Mouse (Mus musculus) adrenal gland, postnatal 10 days (tissue): ENCODE results near the gene Olfr613. TPM values are rescaled to one million over a fixed set of nuclear protein-coding genes. Genes with fewer than 3 reads are reported as not detected.
"Not testable (repeated sequence)": the region's sequence is repeated elsewhere in the genome, so short reads cannot be mapped to it uniquely, and the experiment has no call there.

Experiments used
- DNase-seq: peaks from one replicate; pipeline ENCODE4 v3.0.0; 2021; ENCODE audit warnings: mixed read lengths
- long read RNA-seq, 2 experiments: library from polyadenylated mRNA; stranded (forward); transcript quantifications; one replicate each; pipeline ENCODE4 v2.0.0; 2021
- microRNA-seq: library from miRNA; unstranded; fragments of <30 nt; microRNA quantifications from one replicate; pipeline ENCODE4 v1.2.0, GENCODE M21; 2021
- total RNA-seq, 2 experiments: library from RNA; stranded (reverse); gene quantifications; 2 replicates each; pipeline ENCODE4 v1.2.3; 2021

The Olfr613 gene
- not detected for total RNA-seq
- long read RNA-seq, experiment 1, result 0 reads
- long read RNA-seq, experiment 2, result 0 reads

DNA sequence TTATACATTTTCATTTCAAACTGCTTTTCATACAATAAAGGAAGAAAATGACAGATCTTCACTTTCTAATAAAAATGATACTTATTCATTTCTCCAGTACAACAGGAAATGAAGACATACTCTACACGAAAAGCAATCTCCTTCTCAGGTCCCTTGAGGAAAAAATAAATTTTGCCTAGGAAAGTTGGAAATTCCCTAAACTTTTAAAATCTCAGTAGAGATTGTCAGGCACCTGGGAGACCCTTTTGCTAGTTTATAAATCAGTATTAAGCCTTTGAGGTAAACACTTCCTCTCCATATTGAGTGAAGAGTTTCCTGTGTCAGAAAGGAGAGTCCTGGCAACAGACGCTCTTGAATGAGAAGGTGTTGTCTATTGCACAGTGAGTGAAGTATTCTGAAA is at the start of gene Olfr613:
TSS of gene Olfr613 (plus strand) at position 301 of the 400 bp plus-strand sequence.
- no peak for DNase-seq

DNA sequence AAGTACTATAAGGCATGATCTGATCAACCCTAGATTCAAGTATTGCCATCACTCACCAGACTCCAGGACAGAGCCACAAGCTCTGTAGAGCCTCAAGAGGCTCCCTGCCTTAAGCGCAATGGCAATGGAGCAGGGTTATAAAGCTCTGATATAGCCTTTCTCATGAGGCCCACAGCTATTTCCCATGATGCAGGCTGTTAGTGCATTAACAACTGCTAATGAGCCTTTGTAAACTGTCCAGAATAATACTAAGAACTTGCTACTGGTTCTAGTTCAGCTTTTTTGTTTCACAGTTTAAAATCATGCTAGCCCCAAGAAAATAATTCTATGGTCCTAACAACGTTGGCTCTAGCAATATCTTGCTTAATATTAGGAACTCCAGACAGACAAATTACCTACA is 35.9 kb upstream of the Olfr613 start, which contains the start of gene Olfr610:
TSS of gene Olfr610 (minus strand) at position 101 of the 400 bp plus-strand sequence.
- no peak for DNase-seq

DNA sequence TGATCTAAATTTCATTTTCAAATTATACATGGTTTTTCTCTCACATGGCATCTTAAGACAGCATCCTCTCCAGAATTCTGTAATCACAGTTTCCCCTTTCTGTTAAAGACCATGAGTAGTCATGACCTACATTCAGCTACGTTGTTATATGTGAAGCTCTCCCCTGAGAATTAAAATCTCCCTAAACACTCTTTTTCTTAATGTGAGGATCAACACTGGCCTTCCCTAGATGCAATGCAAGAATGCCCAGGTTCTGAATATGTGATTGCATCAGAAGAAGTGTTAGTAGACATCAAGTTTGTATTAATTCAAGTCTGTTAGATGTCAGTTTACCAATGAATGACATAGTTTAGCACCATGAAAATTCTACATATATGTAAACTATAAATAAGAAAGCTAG is 27.1 kb upstream of the Olfr613 start, which contains the start of gene Olfr611:
TSS of gene Olfr611 (minus strand) at position 101 of the 400 bp plus-strand sequence.
- DNase-seq, result not testable (repeated sequence)

DNA sequence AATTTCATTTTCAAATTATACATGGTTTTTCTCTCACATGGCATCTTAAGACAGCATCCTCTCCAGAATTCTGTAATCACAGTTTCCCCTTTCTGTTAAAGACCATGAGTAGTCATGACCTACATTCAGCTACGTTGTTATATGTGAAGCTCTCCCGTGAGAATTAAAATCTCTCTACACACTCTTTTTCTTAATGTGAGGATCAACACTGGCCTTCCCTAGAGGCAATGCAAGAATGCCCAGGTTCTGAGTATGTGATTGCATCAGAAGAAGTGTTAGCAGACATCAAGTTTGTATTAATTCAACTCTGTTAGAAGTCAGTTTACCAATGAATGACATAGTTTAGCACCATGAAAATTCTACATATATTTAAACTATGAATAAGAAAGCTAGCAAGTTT is 5.3 kb upstream of the Olfr613 start, which contains the start of gene Olfr612:
TSS of gene Olfr612 (minus strand) at position 101 of the 400 bp plus-strand sequence.
- not testable (repeated sequence) for DNase-seq

DNA sequence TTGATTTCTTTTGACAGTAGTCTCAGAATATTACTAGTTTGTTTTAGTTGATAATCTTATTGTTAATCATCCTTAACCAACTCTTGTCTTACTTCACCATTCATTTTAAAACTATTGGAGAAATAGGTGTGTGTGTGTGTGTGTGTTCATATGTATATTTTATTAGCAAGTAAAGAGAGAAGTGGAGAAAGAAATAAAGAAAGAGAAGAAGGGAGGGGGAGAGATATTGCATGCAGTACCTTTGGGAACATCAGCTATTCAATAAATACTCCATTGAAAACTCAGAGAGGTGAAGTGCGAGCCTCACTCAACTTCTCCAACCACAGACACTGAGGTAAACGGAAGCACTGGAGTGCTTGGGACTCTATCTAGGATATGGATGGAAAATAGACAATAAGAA is 7.9 kb downstream of the Olfr613 start, which contains the start of gene Olfr615:
TSS of gene Olfr615 (plus strand) at position 301 of the 400 bp plus-strand sequence.
- DNase-seq, result no peak

DNA sequence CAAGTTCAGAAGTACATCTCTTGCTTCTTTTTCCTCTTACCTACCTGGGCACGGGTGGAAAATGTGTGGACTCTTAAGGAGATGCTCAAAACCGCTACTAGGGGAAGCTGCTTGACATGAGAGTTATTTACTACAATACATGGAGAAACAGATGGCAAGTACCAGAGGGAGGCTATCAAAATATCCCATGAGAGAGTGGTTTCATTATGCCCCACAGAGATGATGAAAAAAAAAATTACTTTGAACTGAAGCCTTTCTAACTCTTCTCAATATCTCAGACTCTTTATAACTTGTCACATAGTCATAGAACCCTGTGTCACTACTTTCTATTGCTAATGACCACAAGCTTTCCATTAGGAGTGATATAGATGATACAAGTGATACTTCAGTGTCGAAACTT is 21.2 kb downstream of the Olfr613 start, which contains the start of gene Olfr616:
TSS of gene Olfr616 (minus strand) at position 101 of the 400 bp plus-strand sequence.
- no peak for DNase-seq

DNA sequence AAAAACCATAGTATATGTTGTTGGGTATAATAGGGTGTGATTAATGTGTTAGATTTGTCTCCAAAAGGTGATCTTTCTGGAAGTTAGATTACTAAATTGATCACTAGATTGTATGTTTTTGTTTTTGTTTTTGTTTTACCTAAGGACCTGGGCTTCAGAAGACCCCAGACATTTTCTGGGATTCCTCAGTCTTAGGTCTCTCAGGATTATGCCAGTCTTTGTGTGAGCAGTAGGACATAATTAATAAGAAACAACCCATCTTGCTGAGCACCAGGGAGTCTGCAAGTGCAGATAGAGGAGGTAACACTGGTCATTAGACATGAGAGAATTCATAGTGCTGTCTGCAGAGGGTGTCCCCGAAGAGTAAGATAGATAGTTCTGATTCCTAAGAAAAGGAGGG is 24.9 kb downstream of the Olfr613 start, which contains the start of gene Olfr617:
TSS of gene Olfr617 (plus strand) at position 301 of the 400 bp plus-strand sequence.
- DNase-seq, result no peak

GRCm38 (mm10) chr7:103589803-103590202 is 41.9 kb downstream of the Olfr613 start, which contains the start of gene Olfr618:
Gene Olfr618, plus strand, starts transcription at chr7:103590103.
- no peak for DNase-seq

DNA sequence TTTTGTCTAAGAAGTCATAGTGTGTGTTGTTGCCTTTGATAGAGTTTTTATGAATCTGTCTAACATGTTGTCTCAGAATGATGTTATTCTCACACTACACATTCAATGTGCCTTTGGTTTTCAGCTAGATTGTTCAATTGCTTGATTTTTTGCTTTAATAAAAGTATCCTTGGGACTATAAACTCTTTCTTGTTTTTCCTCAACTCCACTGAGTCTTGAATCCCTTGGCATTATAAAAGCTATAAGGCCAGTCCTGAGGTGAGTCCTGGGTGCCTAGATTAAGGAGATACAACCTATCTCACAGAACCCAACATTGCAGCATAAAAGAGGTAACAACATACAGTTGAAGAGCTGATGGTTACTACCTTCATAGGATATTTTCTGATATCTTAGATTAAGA is 52.4 kb downstream of the Olfr613 start, which contains the start of gene Olfr619:
TSS of gene Olfr619 (plus strand) at position 301 of the 400 bp plus-strand sequence.
- DNase-seq, result no peak

Small RNAs within 50 kb of the gene (microRNA-seq; reads per million reads assigned to microRNA genes)
- not detected for gene Gm26506

Other genes with a start within 250 kb of the Olfr613 start
- not detected for gene Olfr596, start 242.4 kb upstream of the Olfr613 start, total RNA-seq
- not detected for gene Olfr597, start 231.8 kb upstream of the Olfr613 start, total RNA-seq
- not detected for gene Olfr598, start 224.5 kb upstream of the Olfr613 start, total RNA-seq
- gene Olfr599, start 212.2 kb upstream of the Olfr613 start, total RNA-seq, result not detected
- gene Olfr600, start 198.4 kb upstream of the Olfr613 start, total RNA-seq, result not detected
- gene Olfr601, start 185.4 kb upstream of the Olfr613 start, total RNA-seq, result not detected
- gene Olfr603, start 161.9 kb upstream of the Olfr613 start, total RNA-seq, result not detected
- gene Usp17lc, start 133.0 kb upstream of the Olfr613 start, total RNA-seq, result not detected
- gene Olfr605, start 102.6 kb upstream of the Olfr613 start, total RNA-seq, result not detected
- not detected for gene Olfr606, start 99.0 kb upstream of the Olfr613 start, total RNA-seq
- not detected for gene Olfr607, start 83.9 kb upstream of the Olfr613 start, total RNA-seq
- not detected for gene Olfr608, start 78.2 kb upstream of the Olfr613 start, total RNA-seq
- gene Olfr609, start 50.0 kb upstream of the Olfr613 start, total RNA-seq, result not detected
- not detected for gene Olfr610, start 36.0 kb upstream of the Olfr613 start, total RNA-seq
- not detected for gene Olfr611, start 27.2 kb upstream of the Olfr613 start, total RNA-seq
- not detected for gene Olfr612, start 5.4 kb upstream of the Olfr613 start, total RNA-seq
- gene Olfr615, start 8.0 kb downstream of the Olfr613 start, total RNA-seq, result not detected
- not detected for gene Olfr616, start 21.1 kb downstream of the Olfr613 start, total RNA-seq
- not detected for gene Olfr617, start 25.0 kb downstream of the Olfr613 start, total RNA-seq
- gene Olfr618, start 42.0 kb downstream of the Olfr613 start, total RNA-seq, result not detected
- gene Olfr619, start 52.5 kb downstream of the Olfr613 start, total RNA-seq, result not detected
- not detected for gene Olfr620, start 64.5 kb downstream of the Olfr613 start, total RNA-seq
- gene Olfr622, start 94.6 kb downstream of the Olfr613 start, total RNA-seq, result not detected
- not detected for gene Olfr623, start 115.6 kb downstream of the Olfr613 start, total RNA-seq
- under 1 TPM; 0.06 to 0.09 TPM for gene Olfr624, start 123.1 kb downstream of the Olfr613 start, total RNA-seq
- gene Olfr625-ps1, start 134.6 kb downstream of the Olfr613 start, total RNA-seq, result not detected
- not detected for gene Olfr243, start 166.6 kb downstream of the Olfr613 start, total RNA-seq
- gene Olfr628, start 182.3 kb downstream of the Olfr613 start, total RNA-seq, result not detected
- gene Olfr629, start 196.9 kb downstream of the Olfr613 start, total RNA-seq, result not detected
- not detected for gene Olfr630, start 209.3 kb downstream of the Olfr613 start, total RNA-seq
- gene Olfr69, start 223.5 kb downstream of the Olfr613 start, total RNA-seq, result not detected
- not detected for gene Olfr68, start 231.6 kb downstream of the Olfr613 start, total RNA-seq
- not detected for gene Olfr67, start 243.7 kb downstream of the Olfr613 start, total RNA-seq